Mouse (Mus musculus) kidney, adult 11 months (tissue): Measurements from ENCODE around the gene Sorcs2.
A peak's percentile ranks its signal among the peaks of the same experiment; 100 is the strongest.

Experiments used
- DNase-seq: peaks from one replicate; pipeline ENCODE4 v3.0.0; 2022

Gene Sorcs2

DNA sequence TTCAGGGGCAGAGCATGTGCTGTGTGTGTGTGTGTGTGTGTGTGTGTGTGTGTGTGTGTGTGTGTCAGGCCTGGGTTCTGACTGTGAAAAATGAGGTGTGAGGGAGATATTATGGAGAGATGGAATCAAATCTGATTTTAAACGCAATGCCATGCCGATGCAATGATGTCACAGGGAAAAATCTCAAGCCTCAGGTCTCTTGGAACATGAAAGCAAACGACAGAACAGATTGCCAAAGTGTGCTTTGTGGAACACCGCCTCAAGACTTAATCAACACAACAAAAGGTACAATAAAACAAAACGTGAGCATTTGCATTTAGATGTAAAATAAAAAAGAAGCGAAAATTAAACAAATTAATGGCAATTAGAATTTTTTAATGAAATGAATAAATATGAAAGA lies 177.3 kb downstream of the Sorcs2 start:
- no peak for DNase-seq

DNA sequence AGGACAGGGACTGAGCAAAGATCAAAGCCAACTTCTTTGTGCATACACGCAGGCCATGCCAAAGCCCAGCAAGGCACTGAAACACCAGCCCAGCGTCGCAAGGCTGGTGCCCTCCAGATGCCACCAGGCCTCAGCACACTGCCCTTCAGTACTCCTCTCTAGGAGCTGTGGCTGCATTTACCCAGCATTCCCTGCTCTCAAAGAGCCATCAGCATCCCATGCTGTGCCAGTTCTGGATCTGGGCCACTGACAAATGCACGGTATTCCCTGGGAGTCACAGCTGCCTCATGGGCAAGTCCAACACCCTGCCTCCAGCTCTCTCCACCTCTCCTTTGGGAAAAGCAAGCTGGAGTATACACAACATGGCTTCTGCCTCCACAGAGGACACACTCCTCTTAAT lies 177.8 kb downstream of the Sorcs2 start:
- DNase-seq, result no peak

DNA sequence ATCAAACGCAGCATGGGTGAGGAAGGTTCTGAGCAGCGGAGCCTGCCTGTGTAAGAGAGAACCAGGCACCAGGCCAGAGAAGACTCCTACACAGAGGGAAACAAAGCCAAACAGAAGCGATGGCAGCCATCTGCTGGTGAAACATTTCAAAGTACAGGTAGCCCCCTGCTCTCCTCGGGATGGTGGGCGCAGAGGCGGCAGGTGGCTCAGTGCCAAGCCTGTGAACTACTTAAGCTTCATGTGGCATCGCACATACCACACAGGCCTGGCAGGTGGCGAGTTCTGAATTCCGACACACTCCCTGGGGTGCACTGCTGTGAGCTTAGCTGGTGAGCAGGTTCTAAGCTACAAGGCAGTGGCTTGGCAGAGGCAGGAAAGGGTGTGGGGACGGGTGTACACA lies 184.6 kb downstream of the Sorcs2 start:
- DNase-seq, result no peak

DNA sequence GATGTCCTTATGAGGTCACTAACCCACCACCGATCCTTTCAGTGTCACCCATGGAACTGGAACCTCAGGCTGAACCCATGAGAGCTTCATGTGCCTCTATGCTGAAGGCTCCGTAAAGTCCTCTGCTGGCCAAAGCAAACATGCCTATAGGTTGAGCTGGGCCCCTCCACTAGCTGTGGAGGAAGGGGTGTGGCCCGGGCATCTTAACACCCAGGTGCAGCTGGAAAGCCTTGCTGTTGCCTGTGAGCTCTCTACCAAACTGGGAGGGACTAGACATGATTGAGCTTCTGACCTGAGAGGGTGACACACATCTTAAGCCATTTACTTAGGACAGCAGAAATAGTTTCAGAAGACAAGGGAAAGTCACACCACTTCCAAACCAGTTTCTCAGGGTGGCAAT lies 189.1 kb downstream of the Sorcs2 start:
- no peak for DNase-seq

DNA sequence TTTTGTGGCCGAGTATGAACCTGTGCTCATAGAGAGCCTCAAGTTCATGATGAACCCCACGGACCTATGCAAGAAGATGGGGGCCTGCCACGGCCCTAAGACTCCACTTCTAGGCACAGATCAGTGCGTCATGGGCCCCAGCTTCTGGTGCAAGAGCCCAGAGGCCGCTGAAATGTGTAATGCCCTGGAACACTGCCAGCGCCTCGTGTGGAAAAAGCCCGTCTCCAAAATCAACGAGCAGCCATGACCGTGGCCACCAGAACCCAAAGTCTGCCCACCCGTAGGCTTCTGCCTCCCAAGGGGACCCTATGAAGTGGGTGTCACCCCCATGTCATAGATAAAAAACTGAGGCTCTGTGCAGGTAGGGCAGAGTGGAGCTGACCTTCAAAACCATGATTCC lies 192.5 kb downstream of the Sorcs2 start:
- no peak for DNase-seq

DNA sequence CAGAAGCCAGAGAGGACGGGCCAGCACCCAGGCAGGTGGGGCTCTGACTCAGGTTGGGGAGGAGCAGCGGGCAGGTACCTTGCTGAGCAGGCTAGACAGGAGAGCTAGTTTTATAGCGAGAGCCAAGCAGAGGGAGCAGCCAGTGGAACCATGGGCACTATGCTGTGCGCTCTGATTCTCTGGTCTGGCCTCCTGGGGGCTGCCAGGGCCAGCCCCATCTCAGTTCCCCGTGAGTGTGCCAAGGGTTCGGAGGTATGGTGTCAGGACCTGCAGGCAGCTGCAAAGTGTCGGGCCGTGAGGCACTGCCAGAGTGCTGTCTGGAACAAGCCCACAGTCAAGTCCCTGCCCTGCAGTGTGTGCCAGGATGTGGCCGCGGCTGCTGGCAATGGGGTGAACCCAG lies 194.0 kb downstream of the Sorcs2 start, which contains the start of gene Psapl1:
Gene Psapl1 (plus strand): TSS at position 106 of the 400 bp plus-strand sequence.
- DNase-seq, result no peak

DNA sequence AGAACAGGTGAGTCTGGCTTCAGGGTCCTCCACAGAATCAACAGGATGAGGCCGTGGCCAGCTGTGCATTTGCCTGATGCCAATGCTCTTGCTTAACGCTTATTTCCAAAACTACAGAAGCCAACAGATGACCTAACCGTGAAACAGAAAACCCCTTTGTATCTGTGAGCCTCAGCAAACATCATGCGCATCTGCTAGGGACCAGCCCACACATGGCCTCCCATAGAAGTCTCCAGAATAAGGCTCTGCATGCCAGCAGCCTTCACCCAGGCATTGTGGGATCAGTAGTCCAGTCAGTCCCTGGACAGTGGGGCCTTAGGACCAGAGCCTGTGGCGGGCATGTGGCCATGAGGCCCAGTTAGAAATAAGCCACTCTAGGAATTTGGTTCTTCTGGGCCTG lies 194.5 kb downstream of the Sorcs2 start:
- no peak for DNase-seq

DNA sequence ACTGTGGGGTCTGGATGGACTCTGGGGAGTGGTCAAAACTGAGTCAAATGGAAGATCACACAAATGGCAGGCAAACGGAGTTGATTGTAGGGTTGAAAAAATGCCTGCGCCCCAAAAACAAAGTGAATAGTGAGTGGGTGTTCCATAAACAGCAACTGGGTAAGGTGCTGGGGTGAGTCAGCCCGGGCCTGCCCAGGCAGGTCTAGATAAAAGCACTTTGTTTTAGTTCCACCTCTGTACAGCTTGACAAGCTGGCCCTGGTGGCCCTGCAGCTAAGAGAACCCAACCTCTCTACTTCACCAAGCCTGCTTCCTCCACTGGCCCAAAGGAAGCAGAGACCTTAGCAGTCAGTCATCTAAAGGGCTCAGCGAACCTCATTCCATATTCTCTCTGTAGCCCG lies 195.2 kb downstream of the Sorcs2 start:
- DNase-seq, result no peak

DNA sequence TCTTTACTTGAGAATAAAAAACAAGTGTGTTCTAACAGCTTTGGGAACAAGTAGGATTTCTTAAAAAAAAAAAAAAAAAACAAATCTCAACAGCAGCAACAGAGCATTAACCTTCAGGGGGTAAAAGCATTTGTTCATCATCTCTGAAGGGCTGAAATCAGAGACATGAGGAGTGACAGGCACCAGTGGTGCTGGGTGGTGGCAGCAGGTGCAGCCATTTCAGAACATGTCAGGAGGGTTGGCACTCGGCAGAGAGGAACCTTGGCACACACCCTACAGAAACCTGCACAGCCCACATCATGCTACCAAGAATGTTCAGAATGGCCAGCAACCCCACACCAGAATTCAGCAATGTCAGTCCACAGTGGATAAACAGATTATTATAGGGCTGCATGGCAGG lies 198.4 kb downstream of the Sorcs2 start:
- DNase-seq, result no peak

DNA sequence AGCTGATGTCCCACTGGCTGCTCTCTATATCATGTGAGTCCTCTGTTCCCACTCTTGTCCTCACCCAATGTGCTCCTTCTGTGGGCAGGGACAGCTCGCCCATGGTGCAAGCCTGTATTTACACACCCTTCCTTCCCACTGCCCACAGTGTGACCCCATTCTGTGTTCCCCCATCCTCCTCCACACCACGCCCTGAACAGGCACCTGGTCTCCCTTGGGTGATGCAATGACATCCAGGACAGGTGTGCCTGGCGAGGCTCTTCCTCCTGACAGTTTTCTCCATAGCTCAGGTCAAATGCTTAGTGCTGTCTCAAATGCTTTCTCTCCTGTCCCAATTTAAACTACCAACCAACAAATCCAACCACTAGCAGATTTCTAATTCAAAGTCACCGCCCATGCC lies 202.5 kb downstream of the Sorcs2 start:
- no peak for DNase-seq

DNA sequence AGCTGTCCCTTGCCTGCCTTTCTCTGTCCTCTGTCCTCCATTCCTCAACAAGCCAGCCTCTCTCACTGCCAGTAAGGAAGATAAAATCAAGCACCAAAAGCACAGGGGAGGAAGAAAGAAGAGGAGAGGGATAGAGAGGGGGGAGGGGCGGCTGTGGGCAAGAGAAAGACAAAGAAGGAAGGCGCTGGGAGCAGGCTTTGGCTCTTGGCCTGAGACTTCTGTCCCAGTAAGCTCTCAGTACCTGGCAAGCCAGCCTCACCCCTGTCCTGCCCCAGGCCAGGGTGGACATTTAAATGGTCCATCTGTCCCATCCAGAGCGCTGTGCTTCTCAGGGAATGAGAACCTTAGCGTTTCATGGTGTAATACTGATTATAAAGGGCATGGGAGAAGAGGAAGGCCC lies 203.3 kb downstream of the Sorcs2 start:
- no peak for DNase-seq

DNA sequence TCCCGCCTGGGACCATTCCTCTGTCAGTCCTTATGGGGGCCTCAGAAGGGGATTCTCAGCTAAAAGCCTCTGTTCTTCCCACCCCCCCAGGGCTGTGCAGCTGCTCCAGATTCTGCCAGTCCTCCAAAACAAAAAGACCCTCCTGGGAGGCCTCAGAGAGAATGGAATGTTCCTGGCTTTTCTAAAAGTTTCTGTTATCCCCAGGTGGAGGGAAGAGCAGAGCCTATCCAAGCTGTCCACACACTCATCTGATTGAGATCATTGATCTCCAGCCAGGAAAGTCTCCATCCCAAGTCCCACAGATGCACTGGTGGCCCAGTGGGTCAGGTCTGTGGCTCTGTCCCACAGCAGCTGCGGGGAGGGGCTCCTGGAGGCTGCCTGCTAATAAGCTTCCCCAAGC lies 205.3 kb downstream of the Sorcs2 start:
- no peak for DNase-seq

DNA sequence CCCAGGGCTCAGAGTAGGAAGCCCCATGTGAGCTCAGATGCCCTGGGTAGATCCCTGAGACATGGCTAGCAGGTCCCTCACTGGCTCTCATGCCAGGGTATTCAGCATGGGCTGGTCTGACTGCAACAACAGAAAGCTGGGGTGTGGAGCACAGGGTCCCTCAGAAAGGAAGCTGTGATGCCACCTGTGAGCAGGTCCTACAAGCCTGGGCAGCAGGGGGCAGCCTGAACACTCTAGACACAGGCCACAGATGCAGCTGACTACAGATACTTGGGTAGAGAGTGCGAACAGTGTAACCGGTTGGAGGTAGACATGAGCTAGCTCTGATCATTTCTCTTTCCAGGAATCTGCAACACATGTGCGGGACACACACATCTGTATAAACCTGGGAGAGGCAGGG lies 206.1 kb downstream of the Sorcs2 start:
- no peak for DNase-seq

DNA sequence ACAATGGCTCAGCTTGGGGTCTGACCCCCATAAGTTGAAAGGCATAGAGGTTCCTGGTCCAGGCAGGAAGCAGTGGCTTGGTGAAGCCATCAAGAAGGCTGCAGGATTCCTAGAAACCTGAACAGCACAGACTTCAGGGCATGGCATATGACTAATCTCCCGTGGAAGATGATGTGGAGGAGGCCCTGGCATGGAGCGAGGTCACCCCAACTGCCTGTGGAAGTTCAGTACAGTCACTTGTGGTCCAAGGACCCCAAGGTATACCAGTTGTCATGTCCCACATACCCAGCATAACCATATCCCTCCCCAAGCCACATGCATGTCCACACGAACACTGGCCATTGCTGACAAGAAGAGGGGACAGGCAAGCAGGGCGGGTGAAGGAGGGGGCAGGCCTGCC lies 206.7 kb downstream of the Sorcs2 start:
- no peak for DNase-seq

DNA sequence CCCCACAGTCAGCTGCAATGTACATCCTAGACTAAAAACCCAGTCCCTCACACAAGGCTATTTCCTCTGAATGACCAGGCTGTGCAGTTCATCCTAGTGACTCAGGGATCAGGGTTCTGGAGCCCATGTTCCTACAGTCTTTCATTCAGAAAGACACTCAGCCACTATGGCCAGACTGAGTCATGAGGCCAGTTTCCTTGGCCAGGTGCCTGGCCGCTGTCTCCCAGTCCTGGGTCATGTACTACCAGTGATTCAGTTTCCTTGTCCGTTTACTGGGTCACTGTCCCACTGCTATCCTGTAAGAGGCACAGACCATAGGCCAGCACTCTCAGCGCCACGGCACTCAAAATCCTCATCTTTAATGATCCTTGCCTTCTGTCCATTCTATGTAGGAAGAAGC lies 209.6 kb downstream of the Sorcs2 start:
- DNase-seq, result no peak

DNA sequence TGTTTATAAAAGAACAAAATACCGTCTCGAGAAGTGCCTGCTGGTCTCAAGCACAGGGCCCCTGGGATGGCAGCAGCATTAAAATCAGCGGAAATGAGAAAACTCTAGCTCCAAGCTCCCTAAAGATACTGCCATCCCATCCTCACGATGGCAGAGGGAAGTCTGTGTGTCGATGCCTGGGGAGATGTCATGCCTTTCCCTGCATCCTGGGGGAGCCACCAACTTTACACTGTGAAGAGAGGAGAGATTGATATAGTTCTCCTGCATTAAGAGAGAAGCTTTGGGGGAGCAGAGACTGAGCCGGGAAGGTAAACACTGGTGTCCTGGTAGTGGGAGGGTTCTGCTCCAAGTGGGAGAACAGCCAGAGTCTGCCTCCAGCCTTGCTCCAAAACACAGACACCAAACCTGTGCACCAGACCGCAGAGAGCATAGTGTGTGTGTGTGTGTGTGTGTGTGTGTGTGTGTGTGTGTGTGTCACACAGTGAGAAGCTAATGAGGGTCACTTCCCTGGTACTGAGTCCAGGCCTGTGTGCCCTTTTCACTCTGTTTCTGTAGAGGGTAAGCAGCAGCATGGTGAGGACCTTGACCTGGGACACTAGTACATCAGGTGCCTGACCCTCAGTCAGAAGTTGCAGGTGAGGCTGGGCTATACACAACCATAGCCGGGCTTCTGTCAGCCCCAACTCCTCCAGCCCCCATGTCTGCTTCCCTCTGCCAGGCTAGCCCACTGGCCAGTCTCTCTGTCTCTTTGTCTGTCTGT lies 211.5 kb downstream of the Sorcs2 start:
- peak; percentile 12 for DNase-seq

DNA sequence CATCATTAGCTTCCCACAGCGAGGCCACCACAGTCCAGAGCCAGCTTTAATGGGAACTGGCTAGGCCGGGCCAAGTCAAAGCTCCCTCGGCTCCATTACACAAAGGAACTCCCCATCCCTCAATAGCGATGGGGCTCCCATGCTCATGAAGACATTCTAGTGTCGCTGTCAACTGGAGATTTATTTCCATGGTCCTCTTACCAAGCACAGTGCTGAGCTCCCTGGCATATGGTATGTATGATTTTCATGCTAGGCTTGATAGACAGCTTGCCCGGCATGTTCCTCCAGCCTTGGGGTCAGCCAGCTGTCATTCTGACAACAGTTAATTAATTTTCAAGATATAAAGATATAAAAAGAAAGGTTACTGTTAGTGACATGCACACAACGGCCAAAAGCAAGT lies 215.6 kb downstream of the Sorcs2 start:
- DNase-seq, result no peak

DNA sequence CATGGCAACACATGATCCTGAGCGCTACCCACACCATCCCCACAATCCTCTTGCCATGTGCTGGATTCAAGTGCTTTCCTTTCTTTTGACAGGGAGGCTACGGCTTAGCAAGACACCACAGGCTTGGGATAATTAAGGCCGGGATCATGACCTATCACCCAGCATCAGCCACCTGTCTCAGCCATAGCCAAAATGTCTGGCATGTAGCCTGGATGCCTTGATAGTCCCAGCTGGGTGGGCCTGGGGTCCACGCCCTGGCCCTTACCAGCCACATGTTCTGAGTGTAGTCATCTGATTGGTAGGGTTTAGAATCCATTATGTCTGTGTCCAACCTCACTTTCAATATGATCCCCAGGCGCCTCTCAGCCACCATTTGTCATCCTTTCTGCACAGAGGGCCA lies 218.2 kb downstream of the Sorcs2 start:
- DNase-seq, result no peak

DNA sequence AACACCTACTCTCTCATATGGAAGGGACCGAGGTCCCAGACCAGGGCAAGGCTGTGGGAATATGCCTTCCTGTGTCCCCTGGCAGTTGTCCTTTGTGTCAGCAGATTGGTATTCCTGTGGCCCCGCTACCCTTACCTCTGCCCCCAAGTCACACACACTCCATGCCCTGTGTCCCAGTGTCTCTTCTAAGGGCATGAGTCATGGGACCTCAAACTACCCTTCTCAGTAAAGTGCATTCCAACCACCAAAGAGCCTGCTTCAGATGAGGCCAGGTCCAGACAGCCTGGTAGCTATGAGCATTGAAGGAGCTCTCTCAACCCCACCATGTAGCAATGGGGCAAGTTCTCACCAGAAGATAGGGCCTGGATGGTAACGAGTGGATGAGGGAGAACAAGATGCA lies 219.2 kb downstream of the Sorcs2 start:
- no peak for DNase-seq

DNA sequence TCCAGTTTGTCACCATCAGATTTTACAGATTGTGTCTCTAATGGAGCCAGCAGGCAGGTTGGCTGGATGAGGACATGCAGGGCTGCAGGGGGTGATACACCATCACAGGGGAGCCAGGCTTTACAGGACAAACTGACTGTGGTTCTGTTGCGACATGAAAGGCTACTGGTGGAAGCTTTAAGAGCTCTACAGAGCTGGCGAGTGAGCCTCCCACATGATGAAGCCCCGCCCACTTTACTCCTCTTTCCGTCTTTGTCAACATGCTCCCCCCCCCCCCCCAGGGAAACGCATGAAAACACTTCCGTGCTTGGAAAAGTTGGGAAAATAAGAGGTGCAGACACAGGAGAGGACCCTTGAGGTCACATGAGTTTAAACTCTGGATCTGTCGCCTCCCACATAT lies 219.7 kb downstream of the Sorcs2 start:
- no peak for DNase-seq

DNA sequence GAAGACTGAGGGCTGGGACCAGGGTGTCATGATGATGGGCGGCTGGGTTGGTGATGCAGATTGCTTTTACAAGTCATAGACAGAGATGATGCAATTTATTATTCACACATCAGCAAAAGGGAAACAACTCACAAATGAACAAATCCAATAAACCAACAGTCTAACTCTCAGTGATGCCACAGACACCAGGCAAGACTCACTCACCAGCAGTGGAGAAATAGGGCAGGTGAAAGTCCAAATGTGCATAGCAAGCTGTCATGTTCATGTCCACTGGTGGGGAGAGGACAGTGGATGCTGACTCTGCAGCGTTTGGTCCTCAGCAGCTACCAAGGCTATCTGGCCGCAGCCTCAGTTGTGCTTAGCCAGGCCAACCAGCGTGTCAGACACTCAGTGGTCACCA lies 221.1 kb downstream of the Sorcs2 start:
- DNase-seq, result no peak

DNA sequence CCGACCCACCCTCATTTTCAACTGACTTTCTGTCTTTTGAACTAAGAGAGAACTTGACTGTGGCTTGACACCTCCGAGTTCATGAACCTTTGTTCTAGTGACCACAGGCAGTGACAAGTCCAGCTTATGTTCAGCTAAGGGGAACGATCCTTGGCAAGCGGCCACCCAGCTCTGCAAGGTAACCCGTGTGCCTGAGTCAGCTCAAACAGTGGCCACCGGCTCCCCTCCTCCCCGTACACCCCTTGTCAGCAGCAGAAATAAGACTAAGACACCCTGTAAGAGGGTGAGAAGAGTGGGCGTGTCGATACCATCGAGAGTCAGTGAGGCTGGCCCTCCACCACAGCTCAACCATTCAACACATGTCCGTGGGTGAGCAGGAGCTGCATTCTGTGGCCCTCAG lies 221.5 kb downstream of the Sorcs2 start:
- peak; percentile 77 for DNase-seq

DNA sequence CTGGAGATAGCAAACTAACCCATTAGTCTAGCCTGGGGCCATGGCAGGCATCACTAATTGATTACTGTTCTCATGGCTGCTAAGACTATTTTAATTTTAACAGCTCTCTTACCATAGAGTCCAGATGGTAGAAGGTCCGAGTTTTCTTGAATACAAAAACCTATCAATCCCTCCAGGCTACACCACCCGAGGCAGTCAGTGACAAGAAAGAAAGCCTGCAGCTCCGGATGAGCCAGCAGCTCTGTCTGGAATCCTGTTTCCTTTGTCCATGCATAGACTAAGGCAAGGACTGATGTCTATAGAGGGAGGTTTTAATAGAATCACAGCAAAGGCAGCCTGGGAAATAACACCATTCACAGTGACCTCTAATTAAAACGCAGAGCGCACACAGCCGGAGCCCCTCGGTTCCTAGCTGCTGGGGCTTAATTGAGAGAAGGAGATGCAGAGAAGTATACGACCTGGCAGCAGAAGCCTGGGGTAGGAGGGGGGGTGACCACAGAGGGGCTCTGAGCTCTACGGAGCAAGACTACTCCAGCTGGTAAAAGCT lies 223.3 kb downstream of the Sorcs2 start:
- DNase-seq, result no peak

DNA sequence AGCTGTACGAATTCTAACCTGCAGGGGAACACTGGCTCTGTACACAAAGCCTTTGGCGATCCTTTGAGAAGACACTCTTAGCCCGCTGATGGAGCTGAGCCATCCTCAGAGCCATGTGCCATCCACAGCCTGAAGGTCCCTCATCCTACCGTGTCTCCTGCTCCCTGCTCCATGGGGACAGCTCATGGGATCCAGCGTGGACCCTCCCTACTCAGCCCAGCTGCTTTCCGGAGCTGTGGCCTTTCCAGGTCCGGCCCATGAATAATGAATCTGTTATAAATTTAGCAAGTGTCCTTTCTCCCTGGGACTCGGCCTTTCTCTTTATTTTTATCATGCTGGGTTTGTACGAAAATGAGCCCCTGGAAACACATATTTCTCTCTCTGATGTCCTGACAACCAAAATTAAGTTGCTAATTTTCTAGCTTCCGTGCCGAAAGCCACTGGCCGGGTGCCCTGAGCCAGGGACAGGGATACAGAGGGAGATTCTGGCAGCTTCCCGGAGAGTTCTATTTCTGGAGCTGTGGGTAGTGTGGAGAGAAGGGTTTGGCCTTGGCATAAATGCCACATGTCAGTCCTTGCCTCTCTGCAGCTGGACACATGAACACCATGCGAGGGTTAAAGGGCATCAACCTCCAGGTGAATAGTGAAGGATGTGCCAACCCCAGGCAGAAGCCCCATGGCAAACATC lies 228.8 kb downstream of the Sorcs2 start:
- DNase-seq, result no peak
